Mouse (Mus musculus): ENCODE measurements around the gene Gda.

GRCm38 (mm10) chr19:21499394-21499983, 26.2 kb upstream of the Gda start:
- TF ChIP-seq HCFC1 (IDR thresholded peaks at IDR 0.05; ENCODE audit: borderline replicate concordance, insufficient read depth, low read length), result no peak
- TF ChIP-seq ZC3H11A (IDR thresholded peaks at IDR 0.05; ENCODE audit: borderline replicate concordance, low read depth, low read length), result no peak

Data from ES-E14 (cell line).